Mouse (Mus musculus): Measurements from ENCODE around the gene Ptgfrn.

- TF ChIP-seq POLR2A (IDR thresholded peaks at IDR 0.05; ENCODE audit: control insufficient read depth, low read depth, low read length), result no peak
- no peak for TF ChIP-seq CTCF (IDR thresholded peaks at IDR 0.05; ENCODE audit: control insufficient read depth, insufficient read depth, insufficient replicate concordance, low read depth, low read length)
Observed at GRCm38 (mm10) chr3:101055216-101055615, 54.9 kb downstream of the Ptgfrn start.

All from testis, adult 2 months (tissue).